Mouse (Mus musculus): Measurements from ENCODE around the gene Gramd4. TPM values are rescaled to one million over a fixed set of nuclear protein-coding genes. Genes with fewer than 3 reads are reported as not detected.
A peak's percentile ranks its signal among the peaks of the same experiment; 100 is the strongest.

Gramd4 gene
- polyA plus RNA-seq, 1 experiment from 2014 or later, result 14.3 TPM

- peak overlapping the region; percentile 28; the same call in 1 of the 2 replicates for H3K27ac ChIP-seq (replicated peaks)
- no peaks in the 10 kb centered on the region for H3K9me3 ChIP-seq (replicated peaks)
- H3K4me3 ChIP-seq, result no peak overlapping the region
- H3K36me3 ChIP-seq, result peaks cover 37% of the 10 kb centered on the region
- 94% methylated on average over 19 of the region's 19 CpGs for WGBS
- no peaks in the 10 kb centered on the region for H3K27me3 ChIP-seq (ENCODE audit: low read depth, poor library complexity, severe bottlenecking)
- DNase-seq (ENCODE audit: low spot score), result no peak
- peaks cover 22% of the 10 kb centered on the region for H3K4me1 ChIP-seq
Observed at GRCm38 (mm10) chr15:86104401-86105344, 47.2 kb downstream of the Gramd4 start.

GRCm38 (mm10) chr15:86105345-86105697 lies 47.8 kb downstream of the Gramd4 start:
- no peaks in the 10 kb centered on the region for H3K9me3 ChIP-seq (replicated peaks)
- H3K27me3 ChIP-seq (ENCODE audit: low read depth, poor library complexity, severe bottlenecking), result no peaks in the 10 kb centered on the region
- no peak overlapping the region for H3K4me3 ChIP-seq
- H3K36me3 ChIP-seq, result peaks cover 37% of the 10 kb centered on the region
- peaks cover 29% of the 10 kb centered on the region for H3K4me1 ChIP-seq
- H3K27ac ChIP-seq (replicated peaks), result no peak overlapping the region
- 85% methylated on average over 7 of the region's 7 CpGs for WGBS
- no peak for DNase-seq (ENCODE audit: low spot score)

- Histone ChIP-seq H3K36me3 (peaks cover 34% of the 10 kb centered on the region), H3K27ac (replicated peaks) (no peak overlapping the region), H3K4me1 (peaks cover 33% of the 10 kb centered on the region), H3K27me3 (ENCODE audit: low read depth, poor library complexity, severe bottlenecking) (no peaks in the 10 kb centered on the region), H3K4me3 (no peak overlapping the region), H3K9me3 (replicated peaks) (no peaks in the 10 kb centered on the region)
- no peak for DNase-seq (ENCODE audit: low spot score)
- WGBS, result 74% methylated on average over 6 of the region's 6 CpGs
Observed at GRCm38 (mm10) chr15:86105751-86106150, 48.3 kb downstream of the Gramd4 start.

GRCm38 (mm10) chr15:86107831-86108471 lies 50.5 kb downstream of the Gramd4 start:
- no peaks in the 10 kb centered on the region; the same call in 1 of the 2 replicates for H3K27me3 ChIP-seq (ENCODE audit: low read depth, poor library complexity, severe bottlenecking)
- peaks cover 55% of the 10 kb centered on the region for H3K4me1 ChIP-seq
- H3K9me3 ChIP-seq (replicated peaks), result no peaks in the 10 kb centered on the region
- no peak overlapping the region for H3K4me3 ChIP-seq
- no peak for DNase-seq (ENCODE audit: low spot score)
- WGBS, result 87% methylated on average over 11 of the region's 11 CpGs
- H3K36me3 ChIP-seq, result peaks cover 14% of the 10 kb centered on the region
- peak overlapping the region; percentile 65 for H3K27ac ChIP-seq (replicated peaks)

- Histone ChIP-seq H3K27me3 (ENCODE audit: low read depth, poor library complexity, severe bottlenecking) (no peaks in the 10 kb centered on the region; the same call in 1 of the 2 replicates), H3K4me3 (no peak overlapping the region), H3K27ac (replicated peaks) (no peak overlapping the region), H3K9me3 (replicated peaks) (no peaks in the 10 kb centered on the region), H3K4me1 (peaks cover 63% of the 10 kb centered on the region), H3K36me3 (peaks cover 3% of the 10 kb centered on the region; the same call in 1 of the 2 replicates)
- WGBS, result 94% methylated on average over 7 of the region's 7 CpGs
- no peak for DNase-seq (ENCODE audit: low spot score)
Observed at GRCm38 (mm10) chr15:86109245-86109644, 51.8 kb downstream of the Gramd4 start.

- H3K36me3 ChIP-seq, result no peaks in the 10 kb centered on the region; the same call in 1 of the 2 replicates
- no peak overlapping the region for H3K4me3 ChIP-seq
- H3K4me1 ChIP-seq, result peaks cover 63% of the 10 kb centered on the region
- DNase-seq (ENCODE audit: low spot score), result no peak
- no peaks in the 10 kb centered on the region for H3K9me3 ChIP-seq (replicated peaks)
- 85% methylated on average over 8 of the region's 8 CpGs for WGBS
- H3K27me3 ChIP-seq (ENCODE audit: low read depth, poor library complexity, severe bottlenecking), result no peaks in the 10 kb centered on the region; the same call in 1 of the 2 replicates
- H3K27ac ChIP-seq (replicated peaks), result no peak overlapping the region
Observed at GRCm38 (mm10) chr15:86109650-86110211, 52.2 kb downstream of the Gramd4 start.

GRCm38 (mm10) chr15:86110361-86111103 lies 53.0 kb downstream of the Gramd4 start:
- peaks cover 63% of the 10 kb centered on the region for H3K4me1 ChIP-seq
- no peaks in the 10 kb centered on the region; the same call in 1 of the 2 replicates for H3K27me3 ChIP-seq (ENCODE audit: low read depth, poor library complexity, severe bottlenecking)
- H3K4me3 ChIP-seq, result no peak overlapping the region
- H3K36me3 ChIP-seq, result no peaks in the 10 kb centered on the region; the same call in 1 of the 2 replicates
- H3K9me3 ChIP-seq (replicated peaks), result no peaks in the 10 kb centered on the region
- no peak overlapping the region for H3K27ac ChIP-seq (replicated peaks)
- DNase-seq (ENCODE audit: low spot score), result no peak
- 71% methylated on average over 10 of the region's 10 CpGs for WGBS

- peaks cover 68% of the 10 kb centered on the region for H3K4me1 ChIP-seq
- H3K36me3 ChIP-seq, result no peaks in the 10 kb centered on the region; the same call in none of the 2 replicates
- no peak overlapping the region; the same call in 1 of the 2 replicates for H3K4me3 ChIP-seq
- no peaks in the 10 kb centered on the region; the same call in 1 of the 2 replicates for H3K27me3 ChIP-seq (ENCODE audit: low read depth, poor library complexity, severe bottlenecking)
- peak; percentile 23 for DNase-seq (ENCODE audit: low spot score)
- H3K27ac ChIP-seq (replicated peaks), result peak overlapping the region; percentile 70
- 9% methylated on average over 10 of the region's 10 CpGs for WGBS
- H3K9me3 ChIP-seq (replicated peaks), result no peaks in the 10 kb centered on the region
Observed at GRCm38 (mm10) chr15:86112707-86113341, 55.3 kb downstream of the Gramd4 start.

- Histone ChIP-seq H3K36me3 (peaks cover 3% of the 10 kb centered on the region), H3K27me3 (ENCODE audit: low read depth, poor library complexity, severe bottlenecking) (no peaks in the 10 kb centered on the region; the same call in 1 of the 2 replicates), H3K4me1 (peaks cover 67% of the 10 kb centered on the region), H3K27ac (replicated peaks) (peak overlapping the region; percentile 70), H3K4me3 (no peak overlapping the region; the same call in 1 of the 2 replicates), H3K9me3 (replicated peaks) (no peaks in the 10 kb centered on the region)
- DNase-seq (ENCODE audit: low spot score), result no peak
- WGBS, result 10% methylated on average over 9 of the region's 9 CpGs
Observed at GRCm38 (mm10) chr15:86113342-86113710, 55.8 kb downstream of the Gramd4 start.

GRCm38 (mm10) chr15:86116421-86116820 lies 58.9 kb downstream of the Gramd4 start:
- Histone ChIP-seq H3K4me3 (no peak overlapping the region), H3K27ac (replicated peaks) (peak overlapping the region; percentile 24), H3K4me1 (peaks cover 47% of the 10 kb centered on the region), H3K27me3 (ENCODE audit: low read depth, poor library complexity, severe bottlenecking) (no peaks in the 10 kb centered on the region; the same call in 1 of the 2 replicates), H3K9me3 (replicated peaks) (no peaks in the 10 kb centered on the region), H3K36me3 (peaks cover 32% of the 10 kb centered on the region)
- 69% methylated on average over 5 of the region's 5 CpGs for WGBS
- no peak for DNase-seq (ENCODE audit: low spot score)

GRCm38 (mm10) chr15:86117115-86118100 lies 59.9 kb downstream of the Gramd4 start:
- Histone ChIP-seq H3K27me3 (ENCODE audit: low read depth, poor library complexity, severe bottlenecking) (no peaks in the 10 kb centered on the region; the same call in 1 of the 2 replicates), H3K36me3 (peaks cover 42% of the 10 kb centered on the region), H3K4me3 (no peak overlapping the region), H3K27ac (replicated peaks) (peak overlapping the region; percentile 52; the same call in 1 of the 2 replicates), H3K9me3 (replicated peaks) (no peaks in the 10 kb centered on the region), H3K4me1 (peaks cover 37% of the 10 kb centered on the region)
- no peak for DNase-seq (ENCODE audit: low spot score)
- 65% methylated on average over 15 of the region's 15 CpGs for WGBS

Measured in midbrain, embryonic 10.5 days (tissue).